Mouse (Mus musculus) midbrain, postnatal 0 days (tissue): ENCODE measurements around the gene Dcaf11. TPM values are rescaled to one million over a fixed set of nuclear protein-coding genes. Genes with fewer than 3 reads are reported as not detected.
A peak's percentile ranks its signal among the peaks of the same experiment; 100 is the strongest.

Experiments used
- ATAC-seq: fragments of 200-750 bp; cut with Nextera tagmentation; 2 replicates; pipeline ENCODE4 v1.8.0; 2017; ENCODE audit warnings: moderate number of reproducible peaks, mild to moderate bottlenecking, moderate TSS enrichment, moderate library complexity; ENCODE audit not compliant: low FRiP score
- DNase-seq: peaks from one replicate; pipeline ENCODE4 v3.0.0-alpha.2; 2015; ENCODE audit warnings: low spot score
- H3K27ac ChIP-seq: fragments of 300-500 bp; sonication (generic); 2 replicates; pipeline ENCODE4 v1.5.1; 2014; ENCODE audit warnings: low read depth, mild to moderate bottlenecking, low read length, mixed read lengths
- H3K27me3 ChIP-seq: fragments of 300-500 bp; sonication (generic); 2 replicates; pipeline ENCODE4 v1.6.1; 2014; ENCODE audit warnings: low read length, control low read depth, mixed read lengths; ENCODE audit not compliant: insufficient read depth
- H3K36me3 ChIP-seq: fragments of 300-500 bp; sonication (generic); 2 replicates; pipeline ENCODE4 v1.6.1; 2014; ENCODE audit warnings: low read length, control low read depth, mixed read lengths; ENCODE audit not compliant: insufficient read depth
- H3K4me1 ChIP-seq: fragments of 300-500 bp; sonication (generic); 2 replicates; pipeline ENCODE4 v1.6.1; 2014; ENCODE audit warnings: mild to moderate bottlenecking, control low read depth, antibody characterized with exemption, low read length, mixed read lengths; ENCODE audit not compliant: insufficient read depth
- H3K4me2 ChIP-seq: fragments of 300-500 bp; sonication (generic); 2 replicates; pipeline ENCODE4 v1.6.1; 2014; ENCODE audit warnings: low read depth, mild to moderate bottlenecking, low read length, mixed read lengths; ENCODE audit not compliant: poor library complexity, severe bottlenecking
- H3K4me3 ChIP-seq: fragments of 300-500 bp; sonication (generic); 2 replicates; pipeline ENCODE4 v1.5.1; 2014; ENCODE audit warnings: low read depth, mild to moderate bottlenecking, low read length, moderate library complexity
- H3K9ac ChIP-seq: fragments of 300-500 bp; sonication (generic); replicated peaks from 2 replicates; pipeline ENCODE4 v1.6.1; 2014; ENCODE audit warnings: mild to moderate bottlenecking, low read length, moderate library complexity, mixed read lengths; ENCODE audit not compliant: poor library complexity, severe bottlenecking
- H3K9me3 ChIP-seq: fragments of 300-500 bp; sonication (generic); 2 replicates; pipeline ENCODE4 v1.6.1; 2016; ENCODE audit warnings: low read length, control low read depth
- CTCF ChIP-seq: IDR thresholded peaks from 2 replicates; pipeline ENCODE4 v1.5.1; 2016; ENCODE audit warnings: antibody characterized with exemption, mild to moderate bottlenecking
- WGBS: fragments of 180-500 bp; shearing (Covaris S2); extraction: QIAGEN DNeasy Blood & Tissue Kit; methylation state at CpG from one replicate; pipeline ENCODE4 v1.1.7; 2014; 5-methylcytosine and 5-hydroxymethylcytosine counted together
- polyA plus RNA-seq: library from polyadenylated mRNA; unstranded; fragments of >200 nt; fragmentation: Nextera tagmentation; extraction: Ambion mirVana; gene quantifications from 2 replicates; pipeline ENCODE4 v1.2.1, GENCODE M21; 2015
- total RNA-seq: library from RNA; depleted of rRNA; stranded (reverse); fragments of >200 nt; gene quantifications from 2 replicates; pipeline ENCODE4 v1.2.3, GENCODE M21; 2014

Gene Dcaf11
- total and polyA plus RNA-seq, 2 experiments from 2014 or later: 98.3 to 102 TPM

DNA sequence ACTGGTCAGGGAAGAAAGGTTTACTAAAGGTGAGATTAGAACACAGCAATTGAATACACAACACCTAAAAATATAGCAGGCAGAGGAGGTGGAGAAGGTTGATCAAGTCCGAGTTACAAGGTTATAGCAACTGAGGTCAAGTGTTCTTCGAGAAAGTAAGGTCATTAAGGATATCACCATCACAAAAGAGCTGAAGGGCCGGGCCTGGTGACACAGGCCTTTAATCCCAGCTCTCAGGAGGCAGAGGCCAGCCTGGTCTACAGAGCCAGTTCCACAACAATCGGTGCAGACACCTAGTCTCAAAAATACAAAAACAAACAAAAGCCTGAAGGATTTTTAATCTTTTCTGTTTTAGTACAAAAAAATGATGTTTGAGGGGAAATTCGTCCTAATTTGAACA, 8.5 kb upstream of the Dcaf11 start:
- DNase-seq (no peak), ATAC-seq (no peak)
- Histone ChIP-seq H3K9ac (no peak overlapping the region), H3K9me3 (no peaks in the 10 kb centered on the region), H3K4me3 (no peak overlapping the region), H3K27ac (no peak overlapping the region), H3K36me3 (peaks cover 32% of the 10 kb centered on the region), H3K4me2 (no peak overlapping the region), H3K27me3 (no peaks in the 10 kb centered on the region), H3K4me1 (no peaks in the 10 kb centered on the region)
- no peak for TF ChIP-seq CTCF
- WGBS: 69% methylated on average over 5 of the region's 5 CpGs

GRCm38 (mm10) chr14:55551794-55552193, 8.0 kb upstream of the Dcaf11 start:
- ATAC-seq (no peak), DNase-seq (no peak)
- Histone ChIP-seq H3K4me3 (no peak overlapping the region), H3K36me3 (peaks cover 28% of the 10 kb centered on the region), H3K27ac (no peak overlapping the region), H3K9me3 (no peaks in the 10 kb centered on the region), H3K4me1 (no peaks in the 10 kb centered on the region), H3K9ac (no peak overlapping the region), H3K27me3 (no peaks in the 10 kb centered on the region), H3K4me2 (no peak overlapping the region)
- TF ChIP-seq CTCF: no peak
- WGBS: 92% methylated on average over 8 of the region's 8 CpGs

DNA sequence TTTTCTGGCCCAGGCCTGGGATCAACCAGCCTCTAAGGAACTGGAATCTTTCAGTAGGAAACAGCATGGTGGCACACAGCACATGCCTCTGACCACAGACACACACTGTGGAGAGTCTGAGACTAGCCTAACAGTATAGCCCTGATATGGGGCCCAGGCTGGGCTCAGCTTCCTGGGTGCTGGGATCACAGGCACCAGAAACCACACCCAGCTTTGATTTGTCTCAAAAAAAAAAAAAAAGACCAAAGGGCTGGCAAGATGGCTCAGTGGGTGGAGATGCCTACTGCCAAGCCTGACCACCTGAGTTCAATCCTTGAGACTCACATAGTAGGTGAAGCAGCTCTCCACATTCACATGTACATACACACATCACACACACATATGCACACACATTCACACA, 5.2 kb upstream of the Dcaf11 start:
- DNase-seq (no peak), ATAC-seq (no peak)
- Histone ChIP-seq H3K36me3 (peaks cover 9% of the 10 kb centered on the region), H3K9me3 (no peaks in the 10 kb centered on the region), H3K9ac (no peak overlapping the region), H3K27me3 (no peaks in the 10 kb centered on the region), H3K4me1 (no peaks in the 10 kb centered on the region), H3K4me2 (no peak overlapping the region), H3K4me3 (no peak overlapping the region), H3K27ac (no peak overlapping the region)
- no peak for TF ChIP-seq CTCF

- Histone ChIP-seq H3K4me2 (no peak overlapping the region), H3K4me1 (no peaks in the 10 kb centered on the region), H3K9me3 (no peaks in the 10 kb centered on the region)
Measured at GRCm38 (mm10) chr14:55555788-55556187, 4.0 kb upstream of the Dcaf11 start.

GRCm38 (mm10) chr14:55557003-55557402, 2.8 kb upstream of the Dcaf11 start:
- Histone ChIP-seq H3K27ac (no peak overlapping the region), H3K9me3 (no peaks in the 10 kb centered on the region), H3K4me3 (no peak overlapping the region), H3K27me3 (no peaks in the 10 kb centered on the region), H3K4me1 (peaks cover 7% of the 10 kb centered on the region; the same call in 1 of the 2 replicates), H3K9ac (no peak overlapping the region), H3K36me3 (no peaks in the 10 kb centered on the region), H3K4me2 (no peak overlapping the region)
- ATAC-seq (no peak), DNase-seq (peak; percentile 74)
- peak; percentile 86 for TF ChIP-seq CTCF
- WGBS: 29% methylated on average over 5 of the region's 5 CpGs

More at GRCm38 (mm10) chr14:55555788-55556187, 4.0 kb upstream of the Dcaf11 start:
- DNase-seq (no peak), ATAC-seq (no peak)
- no peaks in the 10 kb centered on the region for H3K27me3 ChIP-seq
- 79% methylated on average over 3 of the region's 3 CpGs for WGBS
- H3K9ac ChIP-seq: no peak overlapping the region
- no peak overlapping the region for H3K27ac ChIP-seq
- H3K4me3 ChIP-seq: no peak overlapping the region
- H3K36me3 ChIP-seq: peaks cover 9% of the 10 kb centered on the region; the same call in 1 of the 2 replicates
- no peak for TF ChIP-seq CTCF

- Histone ChIP-seq H3K4me1 (peaks cover 7% of the 10 kb centered on the region; the same call in 1 of the 2 replicates), H3K27me3 (no peaks in the 10 kb centered on the region), H3K9ac (no peak overlapping the region), H3K27ac (no peak overlapping the region), H3K9me3 (no peaks in the 10 kb centered on the region), H3K4me3 (no peak overlapping the region), H3K4me2 (no peak overlapping the region), H3K36me3 (no peaks in the 10 kb centered on the region)
- TF ChIP-seq CTCF: no peak
- 92% methylated on average over 3 of the region's 3 CpGs for WGBS
- ATAC-seq (no peak), DNase-seq (no peak)
Measured at GRCm38 (mm10) chr14:55557587-55557986, 2.2 kb upstream of the Dcaf11 start.
